Mouse (Mus musculus) megakaryocyte progenitor cell, adult 5-6 weeks (primary cell): ENCODE measurements around the gene Rcc1. TPM values are rescaled to one million over a fixed set of nuclear protein-coding genes. Genes with fewer than 3 reads are reported as not detected.
"Not testable (repeated sequence)": the region's sequence is repeated elsewhere in the genome, so short reads cannot be mapped to it uniquely, and the experiment has no call there.

ENCODE experiments used
- ATAC-seq: replicated peaks from 2 replicates; pipeline ENCODE4 v1.8.0; 2016; ENCODE audit warnings: mild to moderate bottlenecking, moderate TSS enrichment, inconsistent platforms; ENCODE audit not compliant: poor library complexity
- total RNA-seq, 2 experiments: library from RNA; stranded (forward) in 1 of 2; stranded (reverse) in 1 of 2; fragments of 157-497, 149-512 nt in 1 of 2; fragments of 200-1000 nt in 1 of 2; gene quantifications; 2 replicates each; pipeline versions ENCODE4 v1.2.3 to v1.2.4; 2015 to 2017

The Rcc1 gene
- total RNA-seq, 2 experiments from 2014 or later, result 26.8 to 46.9 TPM

DNA sequence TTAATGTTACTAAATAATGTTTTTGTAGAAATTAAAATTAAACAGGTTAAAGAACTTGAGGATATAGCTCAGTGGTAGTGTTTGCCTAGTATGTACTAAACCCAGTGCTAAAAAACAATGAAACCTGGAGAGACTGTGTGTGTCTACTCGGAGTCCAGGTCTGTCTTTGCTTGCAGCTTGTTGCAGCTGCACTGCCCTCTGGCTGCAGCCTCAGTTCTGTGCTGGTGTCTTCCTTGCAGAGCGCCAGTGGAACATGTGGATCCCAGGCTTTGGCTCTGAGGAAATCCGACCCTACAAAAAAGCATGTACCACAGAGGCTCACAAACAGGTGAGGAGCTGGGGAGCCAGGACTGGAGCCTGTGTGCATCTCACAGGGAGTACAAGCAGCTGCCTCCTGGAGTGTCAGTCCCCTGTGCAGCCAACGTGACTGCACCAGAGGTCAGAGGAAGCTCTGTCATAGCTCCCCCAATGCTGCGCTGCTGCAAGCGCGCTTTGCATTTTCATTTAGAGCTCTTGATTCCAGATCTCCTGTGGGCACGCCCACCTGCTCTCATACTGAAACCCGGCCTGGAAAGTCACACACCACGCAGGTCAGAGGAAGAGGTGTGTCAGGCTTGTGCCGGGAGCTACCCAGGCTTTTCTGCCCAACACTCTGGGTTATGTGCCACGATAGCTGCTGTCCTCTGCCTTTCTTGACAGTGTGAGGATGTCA, 61.6 kb downstream of the Rcc1 start:
- ATAC-seq, result no peak

- no peak for ATAC-seq
Observed at GRCm38 (mm10) chr4:132291056-132291455, 62.3 kb downstream of the Rcc1 start.

- not testable (repeated sequence) for ATAC-seq
Observed at GRCm38 (mm10) chr4:132288840-132289239, 64.6 kb downstream of the Rcc1 start.

Other genes starting within 250 kb of the Rcc1 start
- gene Oprd1, start 209.1 kb downstream of the Rcc1 start, total RNA-seq (2015), result not detected in 2 replicates
- gene Oprd1, start 209.1 kb downstream of the Rcc1 start, total RNA-seq (2017), result not detected in 2 replicates
- gene Ythdf2, start 141.3 kb downstream of the Rcc1 start, total RNA-seq (2015), result 64.7 and 66.5 TPM in 2 replicates
- 64.0 and 69.7 TPM in 2 replicates for gene Ythdf2, start 141.3 kb downstream of the Rcc1 start, total RNA-seq (2017)
- 13.9 and 14.3 TPM in 2 replicates for gene Gmeb1, start 92.0 kb downstream of the Rcc1 start, total RNA-seq (2015)
- 18.7 and 29.3 TPM in 2 replicates for gene Gmeb1, start 92.0 kb downstream of the Rcc1 start, total RNA-seq (2017)
- 40.5 and 42.1 TPM in 2 replicates for gene Taf12, start 79.2 kb downstream of the Rcc1 start, total RNA-seq (2015)
- gene Taf12, start 79.2 kb downstream of the Rcc1 start, total RNA-seq (2017), result 34.1 and 72.2 TPM in 2 replicates
- not detected in 2 replicates for gene Rab42, start 50.2 kb downstream of the Rcc1 start, total RNA-seq (2015)
- gene Rab42, start 50.2 kb downstream of the Rcc1 start, total RNA-seq (2017), result 1.0 and 1.3 TPM in 2 replicates
- 32.2 and 45.6 TPM in 2 replicates for gene Trnau1ap, start 24.1 kb downstream of the Rcc1 start, total RNA-seq (2015)
- 34.4 and 43.4 TPM in 2 replicates for gene Trnau1ap, start 24.1 kb downstream of the Rcc1 start, total RNA-seq (2017)
- 28.4 and 34.7 TPM in 2 replicates for gene Phactr4, start 68.9 kb upstream of the Rcc1 start, total RNA-seq (2015)
- gene Phactr4, start 68.9 kb upstream of the Rcc1 start, total RNA-seq (2017), result 8.9 and 10.1 TPM in 2 replicates
- gene Med18, start 110.3 kb upstream of the Rcc1 start, total RNA-seq (2015), result 11.1 and 18.4 TPM in 2 replicates
- gene Med18, start 110.3 kb upstream of the Rcc1 start, total RNA-seq (2017), result 10.9 and 16.9 TPM in 2 replicates
- gene Sesn2, start 156.9 kb upstream of the Rcc1 start, total RNA-seq (2015), result 2.4 and 3.4 TPM in 2 replicates
- 2.6 and 3.0 TPM in 2 replicates for gene Sesn2, start 156.9 kb upstream of the Rcc1 start, total RNA-seq (2017)
- 678 and 715 TPM in 2 replicates for gene Atpif1, start 180.1 kb upstream of the Rcc1 start, total RNA-seq (2015)
- 1,407 and 1,519 TPM in 2 replicates for gene Atpif1, start 180.1 kb upstream of the Rcc1 start, total RNA-seq (2017)
- 134 and 147 TPM in 2 replicates for gene Dnajc8, start 181.9 kb upstream of the Rcc1 start, total RNA-seq (2015)
- 416 and 463 TPM in 2 replicates for gene Dnajc8, start 181.9 kb upstream of the Rcc1 start, total RNA-seq (2017)
- 1.1 and 1.3 TPM in 2 replicates for gene Ptafr, start 210.5 kb upstream of the Rcc1 start, total RNA-seq (2015)
- gene Ptafr, start 210.5 kb upstream of the Rcc1 start, total RNA-seq (2017), result 2.5 and 2.9 TPM in 2 replicates